Comparison of ENCODE assay signal across 9 mouse cellular contexts in genomic region chr7:24371012-24371808, GRCm38 (mm10). TPM values are rescaled to one million over a fixed set of nuclear protein-coding genes. Genes with fewer than 3 reads are reported as not detected.
DNase-seq lines count a peak whose midpoint lies in the region; ATAC-seq and TF ChIP-seq lines count a peak whose summit lies in the region.
"Had no signal": no experiment of that assay in that cellular context is flagged by ENCODE, and none has a peak within 500 bp of the region (broad histone marks: within the 10 kb centered on the region; RNA-seq: fewer than 3 reads in every experiment).

No protein-coding gene starts in this region.

- no peak for TF ChIP-seq CTCF in lung, embryonic 14.5 days (IDR thresholded peaks at IDR 0.05; ENCODE audit: low read depth)

- WGBS in lung, embryonic 14.5 days: 62% methylated on average over 7 of the region's 7 CpGs
- WGBS in limb, embryonic 13.5 days: 71% methylated on average over 7 of the region's 7 CpGs
- WGBS in stomach, embryonic 15.5 days: 66% methylated on average over 7 of the region's 7 CpGs

- H3K36me3 ChIP-seq in lung, embryonic 14.5 days (ENCODE audit: insufficient read depth): no peaks in the 10 kb centered on the region
- no peaks in the 10 kb centered on the region for H3K36me3 ChIP-seq in limb, embryonic 13.5 days
- H3K36me3 ChIP-seq in stomach, embryonic 15.5 days: no peaks in the 10 kb centered on the region
- H3K36me3 ChIP-seq: neural tube, embryonic 12.5 days had no signal

- DNase-seq in lung, embryonic 14.5 days: no peak
- no peak for DNase-seq in lung, postnatal 10 days
- peak; percentile 84 for DNase-seq in c-Kit-negative CD71-positive TER-119-positive erythroid progenitor cells, embryonic 14.5 days (ENCODE audit: low read depth, low spot score)
- no peak for DNase-seq in right cerebral cortex, postnatal 14 days
- DNase-seq in ovary, postnatal 36 days (ENCODE audit: low spot score): no peak

- H3K4me1 ChIP-seq in lung, embryonic 14.5 days (ENCODE audit: insufficient read depth): peaks cover 3% of the 10 kb centered on the region; the same call in 1 of the 2 replicates
- peaks cover 28% of the 10 kb centered on the region for H3K4me1 ChIP-seq in limb, embryonic 13.5 days
- H3K4me1 ChIP-seq in stomach, embryonic 15.5 days: peaks cover 12% of the 10 kb centered on the region

- H3K27ac ChIP-seq in lung, embryonic 14.5 days (ENCODE audit: low read depth): peak overlapping the region; percentile 55; the same call in 1 of the 2 replicates
- no peak overlapping the region for H3K27ac ChIP-seq in limb, embryonic 13.5 days
- H3K27ac ChIP-seq in stomach, embryonic 15.5 days: no peak overlapping the region
- H3K27ac ChIP-seq: left cerebral cortex, adult 2 months; neural tube, embryonic 12.5 days had no signal

- H3K9me3 ChIP-seq in lung, embryonic 14.5 days (ENCODE audit: low read depth, low read length): no peaks in the 10 kb centered on the region
- H3K9me3 ChIP-seq in limb, embryonic 13.5 days: no peaks in the 10 kb centered on the region
- no peaks in the 10 kb centered on the region for H3K9me3 ChIP-seq in stomach, embryonic 15.5 days
- H3K9me3 ChIP-seq: neural tube, embryonic 12.5 days had no signal

- H3K4me3 ChIP-seq in lung, embryonic 14.5 days (ENCODE audit: low read depth, low read length): peak overlapping the region; percentile 24; the same call in 1 of the 2 replicates
- no peak overlapping the region for H3K4me3 ChIP-seq in limb, embryonic 13.5 days
- peak overlapping the region; percentile 18 for H3K4me3 ChIP-seq in stomach, embryonic 15.5 days (replicated peaks)
- H3K4me3 ChIP-seq: left cerebral cortex, adult 2 months; neural tube, embryonic 12.5 days had no signal

- H3K27me3 ChIP-seq in lung, embryonic 14.5 days (ENCODE audit: insufficient read depth, low read length): no peaks in the 10 kb centered on the region
- no peaks in the 10 kb centered on the region for H3K27me3 ChIP-seq in limb, embryonic 13.5 days
- no peaks in the 10 kb centered on the region for H3K27me3 ChIP-seq in stomach, embryonic 15.5 days (replicated peaks)
- H3K27me3 ChIP-seq: neural tube, embryonic 12.5 days had no signal

- H3K4me2 ChIP-seq in lung, embryonic 14.5 days: peak overlapping the region; percentile 18; the same call in 1 of the 2 replicates
- no peak overlapping the region for H3K4me2 ChIP-seq in limb, embryonic 13.5 days (replicated peaks)
- H3K4me2 ChIP-seq in stomach, embryonic 15.5 days: peak overlapping the region; percentile 40
- H3K4me2 ChIP-seq: neural tube, embryonic 12.5 days had no signal

- no peak; the same call in 1 of the 2 replicates for ATAC-seq in lung, embryonic 14.5 days (ENCODE audit: insufficient read depth)
- ATAC-seq in limb, embryonic 13.5 days (ENCODE audit: low FRiP score, low read depth): no peak
- peak; percentile 75 for ATAC-seq in stomach, embryonic 15.5 days (ENCODE audit: insufficient read depth, low FRiP score, low read depth)

- H3K9ac ChIP-seq in lung, embryonic 14.5 days: no peak overlapping the region; the same call in 1 of the 2 replicates
- peak overlapping the region; percentile 39; the same call in 1 of the 2 replicates for H3K9ac ChIP-seq in limb, embryonic 13.5 days
- no peak overlapping the region for H3K9ac ChIP-seq in stomach, embryonic 15.5 days

RNA-seq across cellular contexts. Expression of gene Kcnn4, which starts 1.1 kb away (rescaled TPM):
- 1.6 and 1.7 TPM in 2 replicates for polyA plus RNA-seq in lung, embryonic 14.5 days (2014; fragmentation: Nextera tagmentation; extraction: Ambion mirVana)
- polyA plus RNA-seq in limb, embryonic 13.5 days (2015; fragmentation: Nextera tagmentation; extraction: Ambion mirVana): 1.4 and 2.4 TPM in 2 replicates
- 7.1 and 14.4 TPM in 2 replicates for polyA plus RNA-seq in stomach, embryonic 15.5 days (2015; fragmentation: Nextera tagmentation; extraction: Ambion mirVana)

RNA-seq across cellular contexts. Expression of gene Lypd5, which starts 22.2 kb away (rescaled TPM):
- polyA plus RNA-seq in lung, embryonic 14.5 days (2014; fragmentation: Nextera tagmentation; extraction: Ambion mirVana): not detected in 2 replicates
- not detected in 2 replicates for polyA plus RNA-seq in limb, embryonic 13.5 days (2015; fragmentation: Nextera tagmentation; extraction: Ambion mirVana)
- 0.26 and 3.0 TPM in 2 replicates for polyA plus RNA-seq in stomach, embryonic 15.5 days (2015; fragmentation: Nextera tagmentation; extraction: Ambion mirVana)
- polyA plus RNA-seq: neural tube, embryonic 12.5 days had no signal

RNA-seq across cellular contexts. Expression of gene Smg9, which starts 28.2 kb away (rescaled TPM):
- 21.5 and 24.5 TPM in 2 replicates for polyA plus RNA-seq in lung, embryonic 14.5 days (2014; fragmentation: Nextera tagmentation; extraction: Ambion mirVana)
- 24.5 and 25.1 TPM in 2 replicates for polyA plus RNA-seq in limb, embryonic 13.5 days (2015; fragmentation: Nextera tagmentation; extraction: Ambion mirVana)
- polyA plus RNA-seq in stomach, embryonic 15.5 days (2015; fragmentation: Nextera tagmentation; extraction: Ambion mirVana): 20.9 and 23.7 TPM in 2 replicates

RNA-seq across cellular contexts. Expression of gene Tescl, which starts 37.5 kb away (rescaled TPM):
- not detected in 2 replicates for polyA plus RNA-seq in lung, embryonic 14.5 days (2014; fragmentation: Nextera tagmentation; extraction: Ambion mirVana)
- not detected in 2 replicates for polyA plus RNA-seq in limb, embryonic 13.5 days (2015; fragmentation: Nextera tagmentation; extraction: Ambion mirVana)
- 0.15 TPM in 1 of 2 replicates, not detected in the other for polyA plus RNA-seq in stomach, embryonic 15.5 days (2015; fragmentation: Nextera tagmentation; extraction: Ambion mirVana)
- polyA plus RNA-seq: neural tube, embryonic 12.5 days had no signal

RNA-seq across cellular contexts. Expression of gene Zfp94, which starts 54.7 kb away (rescaled TPM):
- 8.6 and 9.8 TPM in 2 replicates for polyA plus RNA-seq in lung, embryonic 14.5 days (2014; fragmentation: Nextera tagmentation; extraction: Ambion mirVana)
- polyA plus RNA-seq in limb, embryonic 13.5 days (2015; fragmentation: Nextera tagmentation; extraction: Ambion mirVana): 15.0 and 16.0 TPM in 2 replicates
- polyA plus RNA-seq in stomach, embryonic 15.5 days (2015; fragmentation: Nextera tagmentation; extraction: Ambion mirVana): 9.3 and 11.1 TPM in 2 replicates
